Mouse (Mus musculus) heart, postnatal 0 days (tissue): Measurements from ENCODE around the gene Zfp551.

Experiments
- CTCF ChIP-seq: IDR thresholded peaks from 2 replicates; pipeline ENCODE4 v1.5.1; 2016; ENCODE audit warnings: antibody characterized with exemption, control low read depth, low read depth
- EP300 ChIP-seq: IDR thresholded peaks from 2 replicates; pipeline ENCODE4 v1.6.1; 2016; ENCODE audit warnings: antibody characterized with exemption, low read depth

- TF ChIP-seq EP300 = no peak
- no peak for TF ChIP-seq CTCF
Measured at GRCm38 (mm10) chr7:12422245-12422849, at the start of gene Zfp551.
